Mouse (Mus musculus) G1E (cell line): ENCODE results near the gene Dtnbp1.

Experiments
- CTCF ChIP-seq: IDR thresholded peaks from 2 replicates; pipeline ENCODE4 v1.5.1; 2012; ENCODE audit warnings: low read depth, low read length, inconsistent platforms, mixed read lengths
- GATA1 ChIP-seq: IDR thresholded peaks from 2 replicates; pipeline ENCODE4 v1.6.1; 2012; ENCODE audit warnings: borderline replicate concordance, low read length, inconsistent platforms, mixed read lengths
- GATA2 ChIP-seq: IDR thresholded peaks from 2 replicates; pipeline ENCODE4 v1.6.1; 2012; ENCODE audit warnings: low read depth, low read length, inconsistent platforms, borderline replicate concordance
- POLR2AphosphoS5 ChIP-seq: IDR thresholded peaks from 2 replicates; pipeline ENCODE4 v1.6.1; 2012; ENCODE audit warnings: low read depth, low read length, inconsistent platforms; ENCODE audit not compliant: insufficient replicate concordance
- TAL1 ChIP-seq: conservative IDR thresholded peaks from 2 replicates; pipeline ENCODE4 v1.6.1; 2012; ENCODE audit warnings: low read depth, low read length, inconsistent platforms, mixed read lengths

- TF ChIP-seq CTCF (no peak), POLR2AphosphoS5 (no peak), GATA1 (no peak), TAL1 (no peak), GATA2 (no peak)
These were observed 16.6 kb downstream of the Dtnbp1 start for GRCm38 (mm10) chr13:44985321-44985720.
